Mouse (Mus musculus): Measurements from ENCODE around the gene Ankle1. TPM values are rescaled to one million over a fixed set of nuclear protein-coding genes. Genes with fewer than 3 reads are reported as not detected.
A peak's percentile ranks its signal among the peaks of the same experiment; 100 is the strongest.

Ankle1 gene
- total and polyA plus RNA-seq, 3 experiments, result 18.5 to 21.2 TPM; not detected in 1

GRCm38 (mm10) chr8:71366771-71367528, 38.9 kb upstream of the Ankle1 start, which contains the start of gene Use1 (continued):
- TF ChIP-seq POLR2AphosphoS2 (IDR thresholded peaks at IDR 0.05; ENCODE audit: low read length), result peak; percentile 74; the same call in 1 of the 2 replicates
- peak; percentile 34; the same call in 1 of the 2 replicates for TF ChIP-seq ETS1 (IDR thresholded peaks at IDR 0.05; ENCODE audit: low read depth, low read length)
- peak; percentile 59 for TF ChIP-seq NRF1 (IDR thresholded peaks at IDR 0.05; ENCODE audit: insufficient read depth, low read depth, low read length, poor library complexity, severe bottlenecking)
- TF ChIP-seq ELF1 (IDR thresholded peaks at IDR 0.05; ENCODE audit: low read depth, low read length), result peak; percentile 99
- TF ChIP-seq SIN3A (IDR thresholded peaks at IDR 0.05; ENCODE audit: low read length), result peak; percentile 88
- TF ChIP-seq GABPA (IDR thresholded peaks at IDR 0.05; ENCODE audit: low read depth, low read length), result no peak
- peak; percentile 72; the same call in 1 of the 2 replicates for TF ChIP-seq E2F4 (IDR thresholded peaks at IDR 0.05; ENCODE audit: borderline replicate concordance, low read depth, low read length)
- peak; percentile 14; the same call in 1 of the 2 replicates for TF ChIP-seq GATA1 (IDR thresholded peaks at IDR 0.05; ENCODE audit: low read depth, low read length)
- no peak for TF ChIP-seq MAFK (IDR thresholded peaks at IDR 0.05; ENCODE audit: borderline replicate concordance, low read depth, low read length)
- TF ChIP-seq MYB (IDR thresholded peaks at IDR 0.05; ENCODE audit: low read depth, low read length), result no peak
- peak; percentile 38 to 79; a peak in 1 of 4 replicates for TF ChIP-seq POLR2A (IDR thresholded peaks at IDR 0.05; ENCODE audit: control insufficient read depth in 1 of 2, insufficient read depth in 1 of 2, low read depth in 1 of 2, low read length in 2 of 2, poor library complexity in 1 of 2)
- no peak; the same call in 1 of the 2 replicates for TF ChIP-seq CHD2 (IDR thresholded peaks at IDR 0.05; ENCODE audit: low read length)
- TF ChIP-seq USF1 (IDR thresholded peaks at IDR 0.05; ENCODE audit: low read depth, low read length), result peak; percentile 50; the same call in 1 of the 2 replicates
- TF ChIP-seq MXI1 (IDR thresholded peaks at IDR 0.05; ENCODE audit: low read depth, low read length), result peak; percentile 96
- TF ChIP-seq MEF2A (IDR thresholded peaks at IDR 0.05; ENCODE audit: extremely low read depth, insufficient replicate concordance, low read depth, low read length, poor library complexity, severe bottlenecking), result no peak
- TF ChIP-seq POLR2AphosphoS5 (IDR thresholded peaks at IDR 0.05; ENCODE audit: borderline replicate concordance, low read depth, low read length), result no peak
- no peak for TF ChIP-seq UBTF (IDR thresholded peaks at IDR 0.05; ENCODE audit: borderline replicate concordance, insufficient read depth, low read depth, low read length)
- peak in 1 of 2 experiments; percentile 40; a peak in 2 of 4 replicates for TF ChIP-seq EP300 (IDR thresholded peaks at IDR 0.05; ENCODE audit: low read depth in 1 of 2, low read length in 2 of 2)
- peak; percentile 96 for TF ChIP-seq MAX (IDR thresholded peaks at IDR 0.05; ENCODE audit: low read length)

- peaks cover 0 to 9% of the 10 kb centered on the region in 2 experiments; a peak in 2 of 4 replicates for H3K36me3 ChIP-seq (ENCODE audit: control insufficient read depth in 1 of 2, insufficient read depth in 2 of 2, low read length in 2 of 2)
- peak overlapping the region; percentile 79 to 81 for H3K4me3 ChIP-seq (ENCODE audit: control insufficient read depth in 1 of 2, insufficient read depth in 1 of 2, low read depth in 2 of 2, low read length in 2 of 2)
- no peak for TF ChIP-seq BHLHE40 (IDR thresholded peaks at IDR 0.05; ENCODE audit: borderline replicate concordance, low read depth, low read length)
- TF ChIP-seq RAD21 (IDR thresholded peaks at IDR 0.05; ENCODE audit: low read depth, low read length), result no peak
- no peak for TF ChIP-seq NRF1 (IDR thresholded peaks at IDR 0.05; ENCODE audit: insufficient read depth, low read depth, low read length, poor library complexity, severe bottlenecking)
- no peak for TF ChIP-seq CHD1 (IDR thresholded peaks at IDR 0.05; ENCODE audit: low read depth, low read length)
- TF ChIP-seq SMC3 (IDR thresholded peaks at IDR 0.05; ENCODE audit: low read depth, low read length), result no peak
- no peak for TF ChIP-seq MAX (IDR thresholded peaks at IDR 0.05; ENCODE audit: low read length)
- TF ChIP-seq ZC3H11A (IDR thresholded peaks at IDR 0.05; ENCODE audit: low read depth, low read length), result no peak
- TF ChIP-seq ELF1 (IDR thresholded peaks at IDR 0.05; ENCODE audit: low read depth, low read length), result no peak
- TF ChIP-seq POLR2AphosphoS2 (IDR thresholded peaks at IDR 0.05; ENCODE audit: low read length), result no peak
- TF ChIP-seq UBTF (IDR thresholded peaks at IDR 0.05; ENCODE audit: borderline replicate concordance, insufficient read depth, low read depth, low read length), result no peak
- no peak for TF ChIP-seq ZKSCAN1 (IDR thresholded peaks at IDR 0.05; ENCODE audit: low read depth, low read length)
- no peak for TF ChIP-seq RCOR1 (IDR thresholded peaks at IDR 0.05; ENCODE audit: low read depth, low read length)
- TF ChIP-seq NELFE (IDR thresholded peaks at IDR 0.05; ENCODE audit: low read depth, low read length), result no peak
- TF ChIP-seq MAFK (IDR thresholded peaks at IDR 0.05; ENCODE audit: borderline replicate concordance, low read depth, low read length), result no peak
- TF ChIP-seq USF2 (IDR thresholded peaks at IDR 0.05; ENCODE audit: borderline replicate concordance in 1 of 2, insufficient read depth in 1 of 2, low read depth in 1 of 2, low read length in 2 of 2), result no peak
- TF ChIP-seq ETS1 (IDR thresholded peaks at IDR 0.05; ENCODE audit: low read depth, low read length), result no peak
- no peak for TF ChIP-seq ZNF384 (IDR thresholded peaks at IDR 0.05; ENCODE audit: low read depth, low read length)
- no peaks in the 10 kb centered on the region for H3K9me3 ChIP-seq (replicated peaks; ENCODE audit: insufficient read depth, low read length)
- DNase-seq (ENCODE audit: low read depth, low spot score), result no peak
- H3K27ac ChIP-seq (ENCODE audit: control insufficient read depth, low read depth, low read length), result peak overlapping the region; percentile 43
- H3K27me3 ChIP-seq (ENCODE audit: control insufficient read depth in 1 of 2, insufficient read depth in 2 of 2, low read length in 2 of 2), result no peaks in the 10 kb centered on the region
- H3K9ac ChIP-seq (ENCODE audit: control insufficient read depth, low read depth, low read length, poor library complexity, severe bottlenecking), result peak overlapping the region; percentile 69
- H3K4me1 ChIP-seq (ENCODE audit: control insufficient read depth in 1 of 2, insufficient read depth in 2 of 2, low read length in 2 of 2), result peaks cover 0 to 11% of the 10 kb centered on the region in 2 experiments; a peak in 2 of 4 replicates
- peaks cover 6% of the 10 kb centered on the region; the same call in 1 of the 2 replicates for H3K79me2 ChIP-seq (ENCODE audit: control insufficient read depth, insufficient read depth, low read length, poor library complexity)
Measured at GRCm38 (mm10) chr8:71367529-71368176, 38.2 kb upstream of the Ankle1 start.
